ENCODE assay signal across 8 mouse cellular contexts in the genomic region with DNA sequence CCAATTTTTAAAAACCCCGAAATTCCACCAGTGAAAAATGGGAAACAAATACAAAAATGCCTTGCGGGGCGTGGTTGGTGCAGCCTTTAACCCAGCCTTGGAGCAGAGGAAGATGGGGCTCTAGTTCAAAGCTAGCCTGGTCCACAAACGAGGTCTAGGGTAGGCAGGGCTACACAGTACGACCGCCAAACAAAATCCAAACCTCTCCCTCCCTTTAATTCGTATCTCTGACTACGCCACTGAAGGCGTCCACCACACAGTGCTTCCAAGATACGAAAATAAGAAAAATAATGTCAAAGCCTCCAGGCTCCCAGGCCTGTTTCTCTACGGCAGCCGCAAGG. TPM values are rescaled to one million over a fixed set of nuclear protein-coding genes. Genes with fewer than 3 reads are reported as not detected.
DNase-seq lines count a peak whose midpoint lies in the region; ATAC-seq and TF ChIP-seq lines count a peak whose summit lies in the region.

No protein-coding gene starts in this region.

- H3K27ac ChIP-seq in heart, embryonic 12.5 days (ENCODE audit: poor library complexity, severe bottlenecking) = peak overlapping the region; percentile 83; the same call in 1 of the 2 replicates

- ATAC-seq in heart, embryonic 12.5 days (ENCODE audit: insufficient number of reproducible peaks, low FRiP score) = peak; percentile 48
- no peak for ATAC-seq in G1E (ENCODE audit: extremely low read depth, insufficient number of reproducible peaks, low FRiP score, poor library complexity, severe bottlenecking)
- ATAC-seq in hematopoietic stem cell, adult 5-6 weeks (replicated peaks in 1 of 2; ENCODE audit: insufficient read depth in 1 of 2, low FRiP score in 2 of 2, low TSS enrichment in 1 of 2, low read depth in 1 of 2, poor library complexity in 2 of 2, severe bottlenecking in 2 of 2) = peak; percentile 4 to 12; a peak in 2 of 4 replicates

- H3K9me3 ChIP-seq in heart, embryonic 12.5 days (replicated peaks) = no peaks in the 10 kb centered on the region
- H3K9me3 ChIP-seq in G1E (replicated peaks) = no peaks in the 10 kb centered on the region
- H3K9me3 ChIP-seq in megakaryocyte, embryonic 14.5 days = no peaks in the 10 kb centered on the region

- peak overlapping the region; percentile 90 for H3K9ac ChIP-seq in heart, embryonic 12.5 days

- H3K27me3 ChIP-seq in heart, embryonic 12.5 days (replicated peaks) = no peaks in the 10 kb centered on the region
- H3K27me3 ChIP-seq in G1E (ENCODE audit: insufficient read depth, low read length) = no peaks in the 10 kb centered on the region
- no peaks in the 10 kb centered on the region for H3K27me3 ChIP-seq in megakaryocyte, embryonic 14.5 days (replicated peaks)

- H3K36me3 ChIP-seq in heart, embryonic 12.5 days = peaks cover 22% of the 10 kb centered on the region
- H3K36me3 ChIP-seq in G1E (replicated peaks) = peaks cover 39% of the 10 kb centered on the region
- H3K36me3 ChIP-seq in megakaryocyte, embryonic 14.5 days (replicated peaks; ENCODE audit: low read length) = peaks cover 38% of the 10 kb centered on the region

- no peak for DNase-seq in heart, postnatal 10 days
- no peak for DNase-seq in G1E (ENCODE audit: low spot score)
- no peak for DNase-seq in ovary, adult 18-20 months (ENCODE audit: low spot score)
- DNase-seq in spleen, postnatal 10 days (ENCODE audit: low spot score in 2 of 2) = no peak
- no peak for DNase-seq in ovary, postnatal 36 days (ENCODE audit: low spot score)

- under 1% methylated on average over 12 of the region's 12 CpGs for WGBS in heart, embryonic 12.5 days

- TF ChIP-seq CTCF in G1E (IDR thresholded peaks at IDR 0.05; ENCODE audit: low read depth, low read length) = no peak

- peaks cover 14% of the 10 kb centered on the region for H3K4me1 ChIP-seq in heart, embryonic 12.5 days (replicated peaks)
- H3K4me1 ChIP-seq in G1E (ENCODE audit: insufficient read depth, low read depth, low read length) = peaks cover 28% of the 10 kb centered on the region
- H3K4me1 ChIP-seq in megakaryocyte, embryonic 14.5 days = peaks cover 36% of the 10 kb centered on the region

- peak overlapping the region; percentile 87 for H3K4me2 ChIP-seq in heart, embryonic 12.5 days

- intact Hi-C loops in heart, postnatal 10 days (cut with DNase I) = no loop called here

- peak overlapping the region; percentile 95 for H3K4me3 ChIP-seq in heart, embryonic 12.5 days
- H3K4me3 ChIP-seq in G1E (ENCODE audit: low read depth, low read length) = peak overlapping the region; percentile 81
- H3K4me3 ChIP-seq in megakaryocyte, embryonic 14.5 days (replicated peaks) = peak overlapping the region; percentile 96

RNA-seq across cellular contexts. Expression of a gene that starts 0.4 kb away (rescaled TPM):
- 21.4 and 22.6 TPM in 2 replicates for polyA plus RNA-seq in heart, embryonic 12.5 days (2016; fragmentation: Nextera tagmentation; extraction: Ambion mirVana)
- 10 to 100 TPM; 10.4 to 10.6 TPM for total RNA-seq in heart, postnatal 10 days (2021)
- total RNA-seq in G1E (2014; fragmentation: Nextera tagmentation) (104 and 111 TPM in 2 replicates), G1E (2017) (41.0 and 48.0 TPM in 2 replicates)
- 3.1 and 3.3 TPM in 2 replicates for polyA plus RNA-seq in G1E (2012)
- total RNA-seq in hematopoietic stem cell, adult 5-6 weeks (2017) = 27.7 and 34.4 TPM in 2 replicates
- polyA plus RNA-seq in megakaryocyte, embryonic 14.5 days (2012; ENCODE audit: insufficient read depth, low replicate concordance) = 2.5 and 4.2 TPM in 2 replicates

RNA-seq across cellular contexts. Expression of a gene that starts 0.9 kb away (rescaled TPM):
- polyA plus RNA-seq in heart, embryonic 12.5 days (2016; fragmentation: Nextera tagmentation; extraction: Ambion mirVana) = 128 and 130 TPM in 2 replicates
- 10 to 100 TPM; 48.9 to 52.2 TPM for total RNA-seq in heart, postnatal 10 days (2021)
- 51.6 and 56.2 TPM in 2 replicates for total RNA-seq in G1E (2014; fragmentation: Nextera tagmentation)
- 41.8 and 55.8 TPM in 2 replicates for total RNA-seq in G1E (2017)
- polyA plus RNA-seq in G1E (2012) = 5.4 and 5.9 TPM in 2 replicates
- 68.4 and 80.9 TPM in 2 replicates for total RNA-seq in hematopoietic stem cell, adult 5-6 weeks (2017)
- 2.6 and 17.4 TPM in 2 replicates for polyA plus RNA-seq in megakaryocyte, embryonic 14.5 days (2012; ENCODE audit: insufficient read depth, low replicate concordance)
